Mouse (Mus musculus): ENCODE data around the gene Gclc. TPM values are rescaled to one million over a fixed set of nuclear protein-coding genes. Genes with fewer than 3 reads are reported as not detected.

Gene Gclc
- 16.8 TPM in 2 replicates for polyA plus RNA-seq (2015; fragmentation: Nextera tagmentation; extraction: Ambion mirVana)

DNA sequence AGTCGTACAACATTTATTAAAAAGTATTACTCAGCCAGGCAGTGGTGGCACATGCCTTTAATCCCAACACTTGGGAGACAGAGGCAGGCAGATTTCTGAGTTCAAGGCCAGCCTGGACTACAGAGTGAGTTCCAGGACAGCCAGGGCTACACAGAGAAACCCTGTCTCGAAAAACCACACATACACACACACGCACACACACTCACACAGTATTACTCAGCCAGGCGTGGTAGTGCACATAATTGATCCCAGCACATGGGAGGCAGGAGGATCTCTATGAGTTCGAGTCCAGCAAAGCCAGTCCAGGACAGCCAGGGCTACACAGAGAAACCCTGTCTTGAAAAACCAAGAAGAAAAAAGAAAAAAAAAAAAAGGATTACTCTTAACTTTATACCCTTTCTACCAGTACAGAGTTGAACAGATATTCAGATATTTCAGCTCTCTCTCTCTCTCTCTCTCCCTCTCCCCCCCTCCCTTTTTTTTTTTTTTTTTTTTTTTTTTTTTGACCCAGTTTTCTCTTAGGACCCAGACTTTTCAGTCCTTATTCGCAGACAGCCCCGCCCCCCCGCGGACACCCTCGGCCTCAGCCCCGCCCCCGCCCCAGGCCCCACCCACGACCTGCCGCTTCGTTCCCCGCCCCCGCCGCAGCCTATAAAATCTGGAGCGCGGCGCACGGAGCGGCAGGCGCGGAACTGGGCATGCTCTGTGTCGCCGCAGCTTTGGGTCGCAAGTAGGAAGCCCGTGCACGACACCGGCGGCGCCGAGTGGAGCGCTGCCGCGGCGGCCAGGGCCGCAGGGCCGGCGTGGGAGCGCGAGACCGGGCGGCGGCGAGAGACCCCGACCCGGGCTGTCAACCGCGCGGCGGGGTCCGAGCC is at the start of gene Gclc:
Gene Gclc, plus strand, starts transcription at position 683 of the 875 bp plus-strand sequence.
- no peaks in the 10 kb centered on the region for H3K36me3 ChIP-seq
- 9% methylated on average over 50 of the region's 54 CpGs for WGBS
- peak within 1 kb of the TSS; percentile 63 for H3K4me2 ChIP-seq
- peak; percentile 82 for ATAC-seq (ENCODE audit: low read depth)
- H3K4me3 ChIP-seq: peak within 1 kb of the TSS; percentile 72
- H3K27me3 ChIP-seq: no peaks in the 10 kb centered on the region
- H3K9ac ChIP-seq: peak within 1 kb of the TSS; percentile 89
- peaks cover 27% of the 10 kb centered on the region for H3K4me1 ChIP-seq (replicated peaks)
- no peaks in the 10 kb centered on the region for H3K9me3 ChIP-seq
- peak within 1 kb of the TSS; percentile 88 for H3K27ac ChIP-seq (replicated peaks)

GRCm38 (mm10) chr9:77706515-77706914 is 47.8 kb upstream of the Gclc start:
- Histone ChIP-seq H3K4me2 (no peak overlapping the region), H3K27ac (replicated peaks) (no peak overlapping the region), H3K4me3 (no peak overlapping the region), H3K4me1 (replicated peaks) (no peaks in the 10 kb centered on the region), H3K27me3 (no peaks in the 10 kb centered on the region), H3K36me3 (no peaks in the 10 kb centered on the region), H3K9ac (no peak overlapping the region), H3K9me3 (no peaks in the 10 kb centered on the region)
- no peak for ATAC-seq (ENCODE audit: low read depth)
- WGBS: 91% methylated on average over 6 of the region's 6 CpGs

GRCm38 (mm10) chr9:77707433-77708139 is 46.7 kb upstream of the Gclc start:
- Histone ChIP-seq H3K36me3 (no peaks in the 10 kb centered on the region), H3K4me1 (replicated peaks) (no peaks in the 10 kb centered on the region), H3K27me3 (no peaks in the 10 kb centered on the region), H3K9ac (no peak overlapping the region), H3K9me3 (no peaks in the 10 kb centered on the region), H3K27ac (replicated peaks) (no peak overlapping the region), H3K4me2 (no peak overlapping the region), H3K4me3 (no peak overlapping the region)
- no peak for ATAC-seq (ENCODE audit: low read depth)
- WGBS: 83% methylated on average over 9 of the region's 9 CpGs

GRCm38 (mm10) chr9:77708950-77709349 is 45.4 kb upstream of the Gclc start:
- 58% methylated on average over 5 of the region's 5 CpGs for WGBS
- H3K36me3 ChIP-seq: no peaks in the 10 kb centered on the region
- H3K4me2 ChIP-seq: no peak overlapping the region
- H3K9ac ChIP-seq: no peak overlapping the region
- no peaks in the 10 kb centered on the region for H3K27me3 ChIP-seq
- H3K27ac ChIP-seq (replicated peaks): no peak overlapping the region
- H3K4me1 ChIP-seq (replicated peaks): no peaks in the 10 kb centered on the region
- no peak for ATAC-seq (ENCODE audit: low read depth)
- H3K4me3 ChIP-seq: no peak overlapping the region
- H3K9me3 ChIP-seq: no peaks in the 10 kb centered on the region

DNA sequence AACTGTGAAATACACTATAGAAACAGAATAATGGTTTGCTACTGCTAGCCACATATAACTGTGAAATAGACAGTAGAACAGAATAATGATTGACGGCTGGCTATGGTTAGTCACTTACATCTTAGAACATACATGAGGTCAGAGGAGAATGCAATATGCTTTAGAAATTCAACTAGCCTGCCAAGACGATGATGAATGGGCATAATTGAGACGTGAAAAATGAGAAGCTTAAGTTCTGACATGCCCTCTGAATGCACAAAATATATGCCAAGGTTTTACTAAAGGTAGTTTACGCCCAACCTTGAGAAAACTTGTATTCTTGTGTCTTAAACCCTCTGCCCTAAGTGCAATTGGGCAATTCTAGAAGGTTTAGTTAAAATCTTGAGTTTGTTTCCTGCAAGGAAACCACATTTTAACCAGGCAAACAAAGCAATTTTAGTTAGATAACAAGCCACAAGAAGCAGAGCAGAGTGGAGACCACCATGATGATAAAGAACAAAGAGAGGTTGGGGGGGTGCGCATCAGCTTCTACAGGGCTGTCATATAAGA is 43.2 kb upstream of the Gclc start:
- Histone ChIP-seq H3K9me3 (no peaks in the 10 kb centered on the region), H3K36me3 (no peaks in the 10 kb centered on the region), H3K27me3 (no peaks in the 10 kb centered on the region), H3K4me1 (replicated peaks) (no peaks in the 10 kb centered on the region), H3K4me2 (no peak overlapping the region), H3K27ac (replicated peaks) (no peak overlapping the region), H3K4me3 (no peak overlapping the region), H3K9ac (no peak overlapping the region)
- ATAC-seq (ENCODE audit: low read depth): no peak
- WGBS: 87% methylated on average over 5 of the region's 5 CpGs

GRCm38 (mm10) chr9:77712816-77713215 is 41.5 kb upstream of the Gclc start:
- Histone ChIP-seq H3K27me3 (no peaks in the 10 kb centered on the region), H3K4me2 (no peak overlapping the region), H3K4me3 (no peak overlapping the region), H3K36me3 (no peaks in the 10 kb centered on the region), H3K9me3 (no peaks in the 10 kb centered on the region), H3K4me1 (replicated peaks) (no peaks in the 10 kb centered on the region), H3K9ac (no peak overlapping the region), H3K27ac (replicated peaks) (no peak overlapping the region)
- no peak for ATAC-seq (ENCODE audit: low read depth)
- WGBS: 60% methylated on average over 3 of the region's 3 CpGs

- WGBS: 89% methylated on average over 5 of the region's 5 CpGs
- Histone ChIP-seq H3K9ac (no peak overlapping the region), H3K27ac (replicated peaks) (no peak overlapping the region), H3K4me1 (replicated peaks) (no peaks in the 10 kb centered on the region), H3K27me3 (no peaks in the 10 kb centered on the region), H3K4me3 (no peak overlapping the region), H3K4me2 (no peak overlapping the region), H3K36me3 (no peaks in the 10 kb centered on the region), H3K9me3 (no peaks in the 10 kb centered on the region)
- ATAC-seq (ENCODE audit: low read depth): no peak
Observed at GRCm38 (mm10) chr9:77713301-77713700, 41.0 kb upstream of the Gclc start.

- no peaks in the 10 kb centered on the region for H3K27me3 ChIP-seq
- no peak overlapping the region for H3K4me2 ChIP-seq
- WGBS: 84% methylated on average over 2 of the region's 2 CpGs
- ATAC-seq (ENCODE audit: low read depth): no peak
- no peak overlapping the region for H3K9ac ChIP-seq
- no peaks in the 10 kb centered on the region for H3K9me3 ChIP-seq
- no peak overlapping the region for H3K4me3 ChIP-seq
- no peaks in the 10 kb centered on the region for H3K36me3 ChIP-seq
- H3K27ac ChIP-seq (replicated peaks): no peak overlapping the region
- no peaks in the 10 kb centered on the region for H3K4me1 ChIP-seq (replicated peaks)
Observed at GRCm38 (mm10) chr9:77715262-77715661, 39.1 kb upstream of the Gclc start.

GRCm38 (mm10) chr9:77716009-77716408 is 38.3 kb upstream of the Gclc start:
- Histone ChIP-seq H3K36me3 (no peaks in the 10 kb centered on the region), H3K27me3 (no peaks in the 10 kb centered on the region), H3K4me3 (no peak overlapping the region), H3K27ac (replicated peaks) (no peak overlapping the region), H3K9ac (no peak overlapping the region), H3K4me1 (replicated peaks) (no peaks in the 10 kb centered on the region), H3K4me2 (no peak overlapping the region), H3K9me3 (no peaks in the 10 kb centered on the region)
- WGBS: 92% methylated on average over 1 of the region's 1 CpGs
- no peak for ATAC-seq (ENCODE audit: low read depth)

GRCm38 (mm10) chr9:77717831-77718435 is 36.4 kb upstream of the Gclc start:
- Histone ChIP-seq H3K27ac (replicated peaks) (no peak overlapping the region), H3K9ac (no peak overlapping the region), H3K4me1 (replicated peaks) (no peaks in the 10 kb centered on the region), H3K36me3 (no peaks in the 10 kb centered on the region), H3K9me3 (no peaks in the 10 kb centered on the region), H3K4me3 (no peak overlapping the region), H3K27me3 (no peaks in the 10 kb centered on the region), H3K4me2 (no peak overlapping the region)
- no peak for ATAC-seq (ENCODE audit: low read depth)
- WGBS: 75% methylated on average over 5 of the region's 5 CpGs

DNA sequence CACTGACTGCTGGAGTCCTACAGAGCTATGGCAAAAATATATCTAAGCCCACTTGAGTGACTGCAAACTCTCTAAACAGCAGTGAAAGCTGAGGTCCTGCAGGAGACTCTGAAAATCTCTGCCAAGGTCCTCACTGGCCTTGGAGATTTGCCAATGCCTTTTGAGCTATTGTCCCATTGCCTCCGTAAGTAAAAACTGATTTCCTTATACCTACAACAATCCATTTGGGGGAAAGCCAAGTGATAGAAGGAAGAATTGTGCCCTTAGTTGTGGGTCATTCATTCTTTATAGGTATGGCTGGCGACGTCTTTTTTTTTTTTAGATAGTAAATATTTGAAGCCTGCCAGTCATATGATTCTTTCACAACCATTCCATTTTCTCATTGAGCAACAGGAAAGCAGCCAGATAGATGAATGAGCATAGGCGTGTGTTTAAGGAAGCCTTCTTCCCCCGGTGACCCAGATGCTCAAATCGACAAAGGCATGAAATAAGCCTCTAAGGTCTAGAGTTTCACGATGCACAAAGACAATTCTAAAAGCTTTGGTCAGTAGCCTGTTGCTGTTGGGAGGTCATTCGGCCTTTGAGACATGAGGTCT is 35.4 kb upstream of the Gclc start:
- no peaks in the 10 kb centered on the region for H3K4me1 ChIP-seq (replicated peaks)
- no peak overlapping the region for H3K4me3 ChIP-seq
- no peaks in the 10 kb centered on the region for H3K36me3 ChIP-seq
- 82% methylated on average over 8 of the region's 8 CpGs for WGBS
- no peak overlapping the region for H3K4me2 ChIP-seq
- ATAC-seq (ENCODE audit: low read depth): no peak
- no peaks in the 10 kb centered on the region for H3K27me3 ChIP-seq
- no peaks in the 10 kb centered on the region for H3K9me3 ChIP-seq
- H3K9ac ChIP-seq: no peak overlapping the region
- no peak overlapping the region for H3K27ac ChIP-seq (replicated peaks)

DNA sequence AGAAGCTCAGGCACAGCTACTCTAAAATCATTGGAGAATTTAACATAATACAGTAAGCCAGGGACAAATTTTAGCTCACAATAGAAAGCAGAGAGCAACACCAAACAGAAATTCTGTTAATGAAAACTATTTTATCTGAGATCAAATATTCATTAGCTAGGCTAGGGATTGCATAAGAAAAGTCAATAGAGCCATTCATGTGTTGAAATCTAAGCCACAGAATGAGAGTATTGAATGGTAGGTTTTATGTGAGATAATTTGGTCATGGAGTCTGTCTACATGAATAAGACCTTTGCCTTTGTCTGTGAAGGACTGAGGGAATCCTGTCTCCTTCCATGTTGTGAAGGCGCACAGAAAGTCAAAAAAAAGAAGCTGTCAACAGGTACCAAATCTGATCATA is 34.7 kb upstream of the Gclc start:
- Histone ChIP-seq H3K27me3 (no peaks in the 10 kb centered on the region), H3K9me3 (no peaks in the 10 kb centered on the region), H3K36me3 (no peaks in the 10 kb centered on the region), H3K27ac (replicated peaks) (no peak overlapping the region), H3K4me2 (no peak overlapping the region), H3K4me3 (no peak overlapping the region), H3K9ac (no peak overlapping the region), H3K4me1 (replicated peaks) (no peaks in the 10 kb centered on the region)
- WGBS: 84% methylated on average over 1 of the region's 1 CpGs
- ATAC-seq (ENCODE audit: low read depth): no peak

Measured in neural tube, embryonic 13.5 days (tissue).